Mouse (Mus musculus) heart, embryonic 14.5 days (tissue): Measurements from ENCODE around the gene Ankrd17. TPM values are rescaled to one million over a fixed set of nuclear protein-coding genes. Genes with fewer than 3 reads are reported as not detected.

ENCODE experiments used
- ATAC-seq: fragments of 200-750 bp; cut with Nextera tagmentation; 2 replicates; pipeline ENCODE4 v1.8.0; 2017; ENCODE audit warnings: low read depth, moderate TSS enrichment; ENCODE audit not compliant: insufficient number of reproducible peaks, insufficient read depth, low FRiP score
- H3K27ac ChIP-seq, 2 experiments: fragments of 200-500 bp in 1 of 2; fragments of 300-500 bp in 1 of 2; sonication (generic) in 1 of 2; replicated peaks in 1 of 2; 2 replicates each; pipeline ENCODE4 v1.5.1; 2012 to 2014; ENCODE audit warnings: low read depth in 2 of 2, low read length in 2 of 2, control low read depth in 1 of 2, mild to moderate bottlenecking in 1 of 2, mixed read lengths in 1 of 2; ENCODE audit not compliant: control insufficient read depth in 1 of 2, insufficient read depth in 1 of 2
- H3K27me3 ChIP-seq: fragments of 300-500 bp; sonication (generic); 2 replicates; pipeline ENCODE4 v1.6.1; 2014; ENCODE audit warnings: mild to moderate bottlenecking, low read length, control low read depth; ENCODE audit not compliant: control insufficient read depth, insufficient read depth
- H3K36me3 ChIP-seq: fragments of 300-500 bp; sonication (generic); 2 replicates; pipeline ENCODE4 v1.6.1; 2014; ENCODE audit warnings: mild to moderate bottlenecking, control low read depth, low read length, mixed read lengths; ENCODE audit not compliant: control insufficient read depth, insufficient read depth
- H3K4me1 ChIP-seq, 2 experiments: fragments of 200-500 bp in 1 of 2; fragments of 300-500 bp in 1 of 2; sonication (generic) in 1 of 2; 2 replicates each; pipeline ENCODE4 v1.6.1; 2012 to 2014; ENCODE audit warnings: low read length in 2 of 2, control low read depth in 1 of 2, mixed read lengths in 1 of 2; ENCODE audit not compliant: control insufficient read depth in 2 of 2, insufficient read depth in 2 of 2
- H3K4me2 ChIP-seq: fragments of 300-500 bp; sonication (generic); 2 replicates; pipeline ENCODE4 v1.6.1; 2014; ENCODE audit warnings: mild to moderate bottlenecking, low read length
- H3K4me3 ChIP-seq, 2 experiments: fragments of 200-500 bp in 1 of 2; fragments of 300-500 bp in 1 of 2; sonication (generic) in 1 of 2; 2 replicates each; pipeline ENCODE4 v1.5.1; 2012 to 2014; ENCODE audit warnings: low read length in 2 of 2, mild to moderate bottlenecking in 2 of 2, control low read depth in 1 of 2, low read depth in 1 of 2, moderate library complexity in 1 of 2; ENCODE audit not compliant: control insufficient read depth in 1 of 2, insufficient read depth in 1 of 2
- H3K9ac ChIP-seq: fragments of 300-500 bp; sonication (generic); 2 replicates; pipeline ENCODE4 v1.6.1; 2014; ENCODE audit warnings: mild to moderate bottlenecking, low read length
- H3K9me3 ChIP-seq: fragments of 300-500 bp; sonication (generic); 2 replicates; pipeline ENCODE4 v1.6.1; 2016; ENCODE audit warnings: low read length, control low read depth; ENCODE audit not compliant: control insufficient read depth
- WGBS: fragments of 180-500 bp; shearing (Covaris S2); extraction: QIAGEN DNeasy Blood & Tissue Kit; methylation state at CpG from one replicate; pipeline ENCODE4 v1.1.7; 2014; 5-methylcytosine and 5-hydroxymethylcytosine counted together
- polyA plus RNA-seq: library from polyadenylated mRNA; unstranded; fragments of >200 nt; fragmentation: Nextera tagmentation; extraction: Ambion mirVana; gene quantifications from 2 replicates; pipeline ENCODE4 v1.2.1, GENCODE M21; 2014

Ankrd17 gene
- polyA plus RNA-seq, 1 experiment from 2014 or later: 26.2 TPM

GRCm38 (mm10) chr5:90233305-90233704 lies 133.1 kb downstream of the Ankrd17 start:
- no peaks in the 10 kb centered on the region for H3K9me3 ChIP-seq
- no peak for ATAC-seq
- H3K4me1 ChIP-seq: no peaks in the 10 kb centered on the region
- H3K4me3 ChIP-seq: no peak overlapping the region
- H3K27ac ChIP-seq: no peak overlapping the region
- H3K9ac ChIP-seq: no peak overlapping the region
- H3K36me3 ChIP-seq: peaks cover 99% of the 10 kb centered on the region
- no peak overlapping the region for H3K4me2 ChIP-seq
- no peaks in the 10 kb centered on the region for H3K27me3 ChIP-seq
- 94% methylated on average over 4 of the region's 4 CpGs for WGBS

- Histone ChIP-seq H3K4me2 (no peak overlapping the region), H3K9me3 (no peaks in the 10 kb centered on the region)
These were observed 136.6 kb downstream of the Ankrd17 start for GRCm38 (mm10) chr5:90229760-90230159.

GRCm38 (mm10) chr5:90226696-90227095 lies 139.7 kb downstream of the Ankrd17 start:
- no peak overlapping the region for H3K27ac ChIP-seq
- no peak for ATAC-seq
- no peak overlapping the region for H3K4me2 ChIP-seq
- peaks cover 2 to 8% of the 10 kb centered on the region in 2 experiments; a peak in 3 of 4 replicates for H3K4me1 ChIP-seq
- no peaks in the 10 kb centered on the region for H3K27me3 ChIP-seq
- no peak overlapping the region for H3K9ac ChIP-seq
- peaks cover 70% of the 10 kb centered on the region for H3K36me3 ChIP-seq
- 97% methylated on average over 3 of the region's 3 CpGs for WGBS
- no peaks in the 10 kb centered on the region for H3K9me3 ChIP-seq
- no peak overlapping the region for H3K4me3 ChIP-seq

More at GRCm38 (mm10) chr5:90229760-90230159, 136.6 kb downstream of the Ankrd17 start:
- WGBS: 89% methylated on average over 2 of the region's 2 CpGs
- H3K9ac ChIP-seq: no peak overlapping the region
- no peak overlapping the region for H3K4me3 ChIP-seq
- no peak overlapping the region for H3K27ac ChIP-seq
- no peaks in the 10 kb centered on the region for H3K4me1 ChIP-seq
- peaks cover 94% of the 10 kb centered on the region for H3K36me3 ChIP-seq
- no peak for ATAC-seq
- H3K27me3 ChIP-seq: no peaks in the 10 kb centered on the region

- Histone ChIP-seq H3K9ac (no peak overlapping the region), H3K4me1 (peaks cover 2 to 8% of the 10 kb centered on the region in 2 experiments; a peak in 3 of 4 replicates), H3K27me3 (no peaks in the 10 kb centered on the region), H3K27ac (peak overlapping the region in 1 of 2 experiments; percentile 92; a peak in 1 of 4 replicates), H3K4me3 (peak overlapping the region in 1 of 2 experiments; percentile 81; a peak in 2 of 4 replicates), H3K4me2 (peak overlapping the region; percentile 71), H3K9me3 (no peaks in the 10 kb centered on the region), H3K36me3 (peaks cover 70% of the 10 kb centered on the region)
- no peak for ATAC-seq
- WGBS: 77% methylated on average over 5 of the region's 5 CpGs
These were observed 141.6 kb downstream of the Ankrd17 start for GRCm38 (mm10) chr5:90224730-90225129.

DNA sequence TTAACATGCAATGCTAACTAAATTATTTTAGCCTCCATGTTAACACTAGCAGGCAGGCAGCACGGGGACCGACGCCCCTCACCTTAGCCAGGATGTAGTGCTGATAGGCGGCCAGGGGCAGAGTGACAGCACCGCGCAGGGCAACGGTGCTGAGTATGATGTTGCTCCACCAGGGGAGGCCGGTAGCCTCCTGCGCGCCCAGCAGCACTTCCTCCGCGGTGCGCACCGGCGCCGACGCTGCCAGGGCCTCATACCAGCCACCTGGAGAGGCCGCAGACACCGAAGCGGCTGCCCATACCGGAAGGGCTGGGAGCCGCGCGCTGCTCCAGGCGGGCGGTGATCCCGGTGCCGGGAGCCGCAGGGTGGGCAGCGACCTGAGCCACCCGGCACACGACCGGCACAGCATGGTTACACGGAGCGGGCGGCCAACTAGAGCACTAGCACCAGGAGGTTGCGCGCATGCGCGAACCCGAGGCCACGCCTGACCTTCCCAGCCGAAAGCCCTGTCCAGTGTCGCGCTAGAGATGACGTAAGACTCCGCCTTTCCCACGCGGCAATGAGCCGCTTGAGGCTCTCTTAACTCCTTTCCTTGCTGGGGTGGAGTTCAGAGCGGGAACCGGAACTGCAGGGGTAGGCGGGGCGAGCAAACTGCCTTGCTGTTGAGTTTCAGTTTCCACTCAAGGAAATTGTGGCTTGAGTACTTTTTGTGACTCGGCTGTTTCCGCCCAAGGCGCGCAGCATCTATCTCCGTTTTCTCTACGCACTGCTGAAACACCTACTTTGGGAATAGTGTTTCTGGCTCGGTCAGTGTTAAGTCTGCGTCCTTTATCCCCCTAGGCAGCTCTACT lies 142.6 kb downstream of the Ankrd17 start, which contains the start of gene Cox18:
Gene Cox18, minus strand, starts transcription at position 468 of the 848 bp plus-strand sequence.
- H3K4me2 ChIP-seq: peak within 1 kb of the TSS; percentile 71
- H3K4me1 ChIP-seq: peaks cover 2 to 8% of the 10 kb centered on the region in 2 experiments; a peak in 3 of 4 replicates
- peak within 1 kb of the TSS; percentile 92 for H3K9ac ChIP-seq
- peaks cover 69% of the 10 kb centered on the region for H3K36me3 ChIP-seq
- peak within 1 kb of the TSS; percentile 81 to 86 for H3K4me3 ChIP-seq
- ATAC-seq: peak; percentile 98
- H3K9me3 ChIP-seq: no peaks in the 10 kb centered on the region
- under 1% methylated on average over 62 of the region's 62 CpGs for WGBS
- H3K27me3 ChIP-seq: no peaks in the 10 kb centered on the region
- peak within 1 kb of the TSS; percentile 90 to 92 for H3K27ac ChIP-seq

DNA sequence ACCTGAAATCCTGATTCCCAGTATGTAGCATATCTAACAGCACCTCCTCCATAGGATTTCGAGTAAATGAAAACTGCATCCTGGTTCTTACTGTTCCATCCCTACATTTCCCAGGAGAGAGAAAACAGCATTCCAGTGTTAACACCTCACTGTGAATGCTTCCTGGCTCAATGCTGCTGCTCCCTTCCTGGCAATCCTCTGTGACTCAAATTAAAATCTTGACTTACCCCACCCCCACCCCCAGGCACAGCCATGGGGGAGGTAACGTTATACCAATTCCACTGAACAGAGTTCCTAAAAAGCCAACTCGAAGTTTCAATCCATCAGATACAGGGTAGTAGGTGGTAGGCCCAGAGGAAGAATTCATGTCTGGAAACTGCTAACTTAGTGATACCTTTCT lies 143.4 kb downstream of the Ankrd17 start:
- WGBS: 25% methylated on average over 3 of the region's 3 CpGs
- H3K36me3 ChIP-seq: peaks cover 69% of the 10 kb centered on the region

DNA sequence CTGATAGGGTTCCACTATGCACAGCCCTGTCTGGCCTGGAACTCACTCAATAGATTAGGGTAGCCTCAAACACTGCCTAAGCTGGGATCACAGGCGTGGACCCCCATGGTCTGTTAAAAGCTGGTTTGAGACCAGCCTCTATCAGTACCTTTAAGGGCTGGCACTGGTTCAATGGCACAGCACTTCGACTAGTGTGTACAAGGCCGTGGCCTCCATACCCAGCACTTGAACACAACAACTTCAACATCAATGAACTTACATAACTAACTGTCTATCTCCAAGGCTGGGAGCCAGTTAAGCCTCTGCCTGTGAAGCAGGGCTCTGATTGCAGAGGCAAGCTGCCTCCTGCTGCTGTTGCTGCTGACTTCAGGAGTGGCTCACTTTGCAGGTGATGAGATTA lies 148.6 kb downstream of the Ankrd17 start:
- Histone ChIP-seq H3K4me2 (no peak overlapping the region), H3K27me3 (no peaks in the 10 kb centered on the region), H3K9ac (no peak overlapping the region), H3K9me3 (no peaks in the 10 kb centered on the region), H3K27ac (no peak overlapping the region), H3K4me3 (no peak overlapping the region), H3K36me3 (peaks cover 89% of the 10 kb centered on the region), H3K4me1 (peaks cover 0 to 4% of the 10 kb centered on the region in 2 experiments; a peak in 2 of 4 replicates)
- ATAC-seq: no peak
- WGBS: 86% methylated on average over 3 of the region's 3 CpGs

More for the DNA sequence above, 143.4 kb downstream of the Ankrd17 start:
- no peak for ATAC-seq
- peak overlapping the region; percentile 92 for H3K9ac ChIP-seq
- H3K4me2 ChIP-seq: peak overlapping the region; percentile 71
- H3K27ac ChIP-seq: no peak overlapping the region
- no peaks in the 10 kb centered on the region for H3K27me3 ChIP-seq
- peak overlapping the region in 1 of 2 experiments; percentile 81; a peak in 3 of 4 replicates for H3K4me3 ChIP-seq
- H3K9me3 ChIP-seq: no peaks in the 10 kb centered on the region
- peaks cover 2 to 8% of the 10 kb centered on the region in 2 experiments; a peak in 3 of 4 replicates for H3K4me1 ChIP-seq
